Mouse (Mus musculus): ENCODE data around the gene Nexn. TPM values are rescaled to one million over a fixed set of nuclear protein-coding genes. Genes with fewer than 3 reads are reported as not detected.

The Nexn gene
- polyA plus RNA-seq, 1 experiment from 2014 or later: 1.7 TPM

Other genes with a start within 250 kb of the Nexn start
- 9.7 and 11.9 TPM in 2 replicates for gene Gipc2, start 100.1 kb downstream of the Nexn start, polyA plus RNA-seq (2015; fragmentation: Nextera tagmentation; extraction: Ambion mirVana)
- gene Dnajb4, start 56.0 kb downstream of the Nexn start, polyA plus RNA-seq (2015; fragmentation: Nextera tagmentation; extraction: Ambion mirVana): 45.7 and 49.5 TPM in 2 replicates
- 168 and 188 TPM in 2 replicates for gene Fubp1, start 55.9 kb downstream of the Nexn start, polyA plus RNA-seq (2015; fragmentation: Nextera tagmentation; extraction: Ambion mirVana)
- gene Miga1, start 74.1 kb upstream of the Nexn start, polyA plus RNA-seq (2015; fragmentation: Nextera tagmentation; extraction: Ambion mirVana): 17.7 and 19.0 TPM in 2 replicates
- 82.4 and 91.2 TPM in 2 replicates for gene Usp33, start 80.1 kb upstream of the Nexn start, polyA plus RNA-seq (2015; fragmentation: Nextera tagmentation; extraction: Ambion mirVana)
- gene Zzz3, start 129.1 kb upstream of the Nexn start, polyA plus RNA-seq (2015; fragmentation: Nextera tagmentation; extraction: Ambion mirVana): 23.4 and 24.8 TPM in 2 replicates